Mouse (Mus musculus) CH12.LX (cell line): ENCODE results near the gene Per1. TPM values are rescaled to one million over a fixed set of nuclear protein-coding genes. Genes with fewer than 3 reads are reported as not detected.

ENCODE experiments used
- DNase-seq: peaks from one replicate; pipeline ENCODE4 v3.0.0-alpha.2; 2013; ENCODE audit errors: extremely low read depth
- H3K27ac ChIP-seq: 2 replicates; pipeline ENCODE4 v1.5.1; 2012; ENCODE audit warnings: low read depth, mild to moderate bottlenecking, control low read depth, moderate library complexity; ENCODE audit not compliant: insufficient read depth
- H3K27me3 ChIP-seq: replicated peaks from 2 replicates; pipeline ENCODE3; 2012; ENCODE audit warnings: inconsistent platforms
- H3K36me3 ChIP-seq, 2 experiments: replicated peaks in 1 of 2; 2 replicates each; pipeline versions ENCODE3 to v1.6.1; 2012; ENCODE audit warnings: inconsistent platforms in 1 of 2, low read length in 1 of 2, mild to moderate bottlenecking in 1 of 2, mixed read lengths in 1 of 2, moderate library complexity in 1 of 2; ENCODE audit not compliant: control insufficient read depth in 1 of 2, insufficient read depth in 1 of 2
- H3K4me1 ChIP-seq, 2 experiments: 2 replicates each; pipeline ENCODE4 v1.6.1; 2012; ENCODE audit warnings: inconsistent platforms in 1 of 2, moderate library complexity in 1 of 2; ENCODE audit not compliant: insufficient read depth in 2 of 2, control insufficient read depth in 1 of 2
- H3K4me2 ChIP-seq: 2 replicates; pipeline ENCODE4 v1.6.1; 2012; ENCODE audit warnings: low read depth, mild to moderate bottlenecking, control low read depth; ENCODE audit not compliant: poor library complexity, insufficient read depth, severe bottlenecking
- H3K4me3 ChIP-seq, 3 experiments: fragments of 150-350 bp in 1 of 3; sonication (generic) in 1 of 3; replicated peaks in 1 of 3; 2 replicates each; pipeline versions ENCODE3 to v1.5.1; 2011 to 2012; ENCODE audit warnings: low read depth in 2 of 3, low read length in 2 of 3, mild to moderate bottlenecking in 2 of 3, moderate library complexity in 2 of 3, control low read depth in 1 of 3, improper control_type of control experiment in 1 of 3, inconsistent platforms in 1 of 3, mixed read lengths in 1 of 3; ENCODE audit not compliant: poor library complexity in 1 of 3
- H3K79me2 ChIP-seq: replicated peaks from 2 replicates; pipeline ENCODE4 v1.6.1; 2012; ENCODE audit warnings: mild to moderate bottlenecking, moderate library complexity; ENCODE audit not compliant: control insufficient read depth, poor library complexity, insufficient read depth, severe bottlenecking; ENCODE audit errors: extremely low read depth
- H3K9ac ChIP-seq: 2 replicates; pipeline ENCODE4 v1.6.1; 2012; ENCODE audit warnings: low read depth, mild to moderate bottlenecking, control low read depth, moderate library complexity; ENCODE audit not compliant: insufficient read depth
- H3K9me3 ChIP-seq: replicated peaks from 2 replicates; pipeline ENCODE3; 2012; ENCODE audit warnings: low read length, inconsistent platforms, mixed read lengths
- BHLHE40 ChIP-seq: IDR thresholded peaks from 2 replicates; pipeline ENCODE4 v1.6.1; 2011; ENCODE audit warnings: mild to moderate bottlenecking, low read depth, low read length, improper control_type of control experiment
- CHD1 ChIP-seq: IDR thresholded peaks from 2 replicates; pipeline ENCODE4 v1.6.1; 2012; ENCODE audit warnings: low read depth, low read length, improper control_type of control experiment, inconsistent platforms
- HCFC1 ChIP-seq: IDR thresholded peaks from 2 replicates; pipeline ENCODE4 v1.6.1; 2012; ENCODE audit warnings: low read depth, mild to moderate bottlenecking, inconsistent platforms, low read length, improper control_type of control experiment
- MAZ ChIP-seq: IDR thresholded peaks from 2 replicates; pipeline ENCODE4 v1.6.1; 2012; ENCODE audit warnings: low read depth, mild to moderate bottlenecking, inconsistent platforms, low read length, improper control_type of control experiment, moderate library complexity
- MXI1 ChIP-seq: IDR thresholded peaks from 2 replicates; pipeline ENCODE4 v1.6.1; 2011; ENCODE audit warnings: mild to moderate bottlenecking, low read depth, low read length, improper control_type of control experiment
- POLR2A ChIP-seq: IDR thresholded peaks from 2 replicates; pipeline ENCODE4 v1.6.1; 2011; ENCODE audit warnings: low read depth, mild to moderate bottlenecking, improper control_type of control experiment, low read length
- SMC3 ChIP-seq: IDR thresholded peaks from 2 replicates; pipeline ENCODE4 v1.6.1; 2011; ENCODE audit warnings: low read depth, low read length, improper control_type of control experiment
- TBP ChIP-seq: conservative IDR thresholded peaks from 2 replicates; pipeline ENCODE4 v1.6.1; 2011; ENCODE audit warnings: low read depth, low read length, improper control_type of control experiment
- UBTF ChIP-seq: IDR thresholded peaks from 2 replicates; pipeline ENCODE4 v1.6.1; 2012; ENCODE audit warnings: low read depth, mild to moderate bottlenecking, inconsistent platforms, low read length, improper control_type of control experiment, moderate library complexity
- dilution Hi-C: fragments of 300-500 bp; cut with MboI; formaldehyde crosslinking; loops from 2 replicates; pipeline ENCODE4 v1.14.3; 2020; ENCODE audit warnings: low sequenced_read_pairs; ENCODE audit not compliant: extremely low pct_unique_long_range_greater_than_20kb, extremely low pct_ligation_motif_present
- in situ Hi-C: fragments of 300-500 bp; cut with MboI; formaldehyde crosslinking; loops from 3 replicates; pipeline ENCODE4 v1.14.3; 2019; ENCODE audit warnings: low sequenced_read_pairs, low pct_ligation_motif_present, low pct_unique_long_range_greater_than_20kb, mixed read lengths
- polyA plus RNA-seq: library from polyadenylated mRNA; unstranded; fragments of >175 nt; gene quantifications from 2 replicates; pipeline ENCODE4 v1.2.1, GENCODE M21; 2012; ENCODE audit warnings: low read depth; ENCODE audit not compliant: insufficient read length
- total RNA-seq, 2 experiments: library from RNA; depleted of rRNA; stranded (reverse); fragments of 300-350 nt in 1 of 2; fragments of >200 nt in 1 of 2; gene quantifications; 2 replicates each; pipeline ENCODE4 v1.2.3; 2012 to 2014

Gene Per1
- total and polyA plus RNA-seq, 3 experiments = 2.8 to 38.3 (median 11.8) TPM

DNA sequence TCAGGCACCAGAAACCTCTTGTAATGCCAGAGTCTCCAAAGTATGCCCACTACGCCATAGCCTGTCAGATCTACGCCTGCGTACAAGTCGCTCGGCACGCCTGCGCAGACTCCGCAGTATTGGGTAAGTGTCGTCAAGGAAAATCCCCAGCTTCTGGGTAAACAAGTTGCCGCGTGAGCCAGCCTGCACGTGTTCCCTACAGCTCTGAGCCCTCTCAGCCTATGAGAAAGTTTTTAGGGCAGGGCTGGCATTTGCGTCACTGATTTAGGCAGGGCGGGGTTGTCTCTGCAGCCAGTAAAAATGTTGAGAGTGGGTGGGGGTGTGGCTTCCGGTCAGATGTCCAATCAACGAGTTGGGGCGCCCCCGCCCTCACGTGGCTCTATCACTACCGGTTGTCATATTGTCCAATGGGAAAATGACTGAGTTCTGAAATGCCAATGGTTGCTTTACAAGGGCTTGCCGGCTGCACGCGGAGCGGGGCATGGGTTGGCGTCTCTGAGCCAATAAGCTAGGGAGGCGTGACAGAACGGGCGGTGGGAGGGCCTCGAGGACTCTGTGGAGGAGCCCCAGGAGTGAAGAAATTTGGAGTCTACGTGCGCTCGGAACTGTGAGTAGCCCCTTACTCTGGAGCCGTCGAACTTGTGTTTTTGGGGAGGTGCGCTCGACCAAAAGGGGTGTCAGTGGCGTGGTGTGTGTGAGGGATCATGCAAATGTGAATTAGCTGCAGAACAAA, at the start of gene Per1 (continued):
- peak; percentile 99 for TF ChIP-seq MXI1

DNA sequence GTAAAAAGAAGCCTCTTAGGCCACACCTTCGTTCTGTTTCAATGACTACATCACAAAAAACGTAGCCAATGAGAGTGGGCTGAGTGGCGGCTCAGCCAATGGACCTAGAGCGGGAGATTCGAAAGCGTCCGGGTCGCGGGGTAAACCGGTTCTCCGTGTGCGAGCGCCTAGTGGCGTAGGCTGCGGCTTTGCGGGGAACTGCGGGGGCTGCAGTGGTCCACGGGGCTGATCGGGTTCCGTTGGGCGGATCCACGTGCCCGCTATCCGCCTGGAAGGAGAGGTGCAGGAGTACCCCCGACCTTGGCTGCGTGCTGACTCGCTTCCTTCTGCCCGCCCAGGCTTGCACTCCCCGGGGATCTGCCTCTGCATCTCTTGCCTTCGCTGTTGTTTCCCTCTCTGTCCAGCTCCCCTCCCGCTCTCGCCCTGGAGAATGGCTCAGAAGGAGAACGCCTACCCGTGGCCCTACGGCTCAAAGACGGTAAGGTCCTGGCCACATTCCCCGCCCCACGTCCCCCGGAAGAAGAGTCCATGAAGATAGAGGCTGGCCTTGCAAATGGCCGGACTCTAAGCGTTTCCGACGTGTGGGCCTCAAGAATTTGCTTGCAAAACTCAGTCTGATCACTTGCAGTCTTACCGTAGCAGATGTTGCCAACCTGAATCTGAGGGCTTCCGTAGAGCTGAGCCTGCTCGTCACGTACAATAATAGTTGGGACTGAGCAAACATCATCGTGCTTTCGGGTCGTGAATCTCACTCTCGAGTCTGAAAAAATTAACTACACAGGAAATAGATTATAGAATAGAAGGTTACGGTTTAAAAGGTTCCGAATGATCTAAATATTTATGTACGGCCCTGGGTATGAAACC, 49.3 kb upstream of the Per1 start, which contains the start of gene Aurkb:
Gene Aurkb (plus strand): TSS at position 117 of the 864 bp plus-strand sequence.
- in situ Hi-C loops (no loop called here), dilution Hi-C loops (no loop called here)
- Histone ChIP-seq H3K4me1 (peaks cover 20 to 60% of the 10 kb centered on the region in 2 experiments), H3K27me3 (no peaks in the 10 kb centered on the region), H3K9me3 (no peaks in the 10 kb centered on the region), H3K4me3 (peak within 1 kb of the TSS; percentile 73 to 90 (median 86)), H3K9ac (peak within 1 kb of the TSS; percentile 75), H3K36me3 (peaks cover 31 to 36% of the 10 kb centered on the region in 2 experiments), H3K27ac (peak within 1 kb of the TSS; percentile 79), H3K79me2 (peaks cover 51% of the 10 kb centered on the region), H3K4me2 (peak within 1 kb of the TSS; percentile 94)
- TF ChIP-seq BHLHE40 = no peak
- TF ChIP-seq CHD1 = peak; percentile 79; the same call in 1 of the 2 replicates
- TF ChIP-seq MXI1 = peak; percentile 39; the same call in 1 of the 2 replicates
- peak; percentile 88; the same call in 1 of the 2 replicates for TF ChIP-seq UBTF
- TF ChIP-seq MAZ = 0 out of 2 replicates have a peak, but pooled peaks have one; percentile 4
- peak; percentile 7; the same call in 1 of the 2 replicates for TF ChIP-seq HCFC1
- TF ChIP-seq TBP = peak; percentile 86
- peak; percentile 96 for TF ChIP-seq POLR2A
- TF ChIP-seq SMC3 = no peak
- peak; percentile 95 for DNase-seq

DNA sequence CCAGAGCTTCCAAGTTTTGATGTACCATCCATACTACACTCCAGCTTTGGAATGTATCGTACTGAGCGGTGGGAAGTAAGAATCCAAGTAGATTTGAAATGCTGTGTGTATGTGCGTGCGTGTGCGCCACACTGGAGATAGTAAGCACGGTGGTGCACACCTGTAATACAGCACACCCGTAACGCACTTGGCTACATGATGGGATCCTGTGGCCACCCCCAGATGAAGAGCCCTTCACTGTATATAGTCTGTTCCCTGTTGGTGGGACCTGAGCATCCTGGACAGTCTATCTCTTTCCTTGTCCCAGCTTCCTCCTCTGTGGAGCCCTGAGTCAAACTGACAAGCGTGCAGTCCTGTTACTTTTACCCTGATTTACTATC, 48.6 kb upstream of the Per1 start:
- TF ChIP-seq TBP (no peak), CHD1 (peak; percentile 58; the same call in 1 of the 2 replicates)
- TF ChIP-seq, all 38 proteins: peak for 1
- Histone ChIP-seq H3K4me2 (peak overlapping the region; percentile 93), H3K4me3 (peak overlapping the region; percentile 73 to 90 (median 86)), H3K27me3 (no peaks in the 10 kb centered on the region), H3K9ac (peak overlapping the region; percentile 75), H3K4me1 (peaks cover 20 to 66% of the 10 kb centered on the region in 2 experiments), H3K36me3 (peaks cover 36 to 42% of the 10 kb centered on the region in 2 experiments), H3K79me2 (peaks cover 55% of the 10 kb centered on the region), H3K9me3 (no peaks in the 10 kb centered on the region), H3K27ac (peak overlapping the region; percentile 42)
- DNase-seq = no peak
- dilution Hi-C loops = no loop called here
- in situ Hi-C loops = no loop called here
